Mouse (Mus musculus): ENCODE data around the gene Mmp3. TPM values are rescaled to one million over a fixed set of nuclear protein-coding genes. Genes with fewer than 3 reads are reported as not detected.

Mmp3 gene
- 0.26 and 0.38 TPM in 2 replicates for polyA plus RNA-seq (2012; rRNA removed)

DNA sequence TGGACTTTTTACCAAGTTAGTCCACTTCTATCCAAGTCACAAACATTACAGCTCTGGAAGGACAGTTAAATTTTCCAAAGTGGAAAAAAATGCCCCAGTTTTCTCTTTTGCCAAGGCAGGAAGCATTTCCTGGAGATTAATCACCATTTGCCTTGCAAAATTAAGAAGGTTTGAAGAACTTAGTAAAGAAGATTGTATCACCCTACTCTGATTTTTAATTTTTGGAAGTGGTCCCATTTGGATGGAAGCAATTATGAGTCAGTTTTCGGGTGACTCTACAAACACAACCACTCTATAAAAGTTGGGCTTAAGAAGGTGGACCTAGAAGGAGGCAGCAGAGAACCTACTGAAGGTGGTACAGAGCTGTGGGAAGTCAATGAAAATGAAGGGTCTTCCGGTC, at the start of gene Mmp3:
Mmp3 (plus strand) TSS at position 301 of the 400 bp plus-strand sequence.

DNA sequence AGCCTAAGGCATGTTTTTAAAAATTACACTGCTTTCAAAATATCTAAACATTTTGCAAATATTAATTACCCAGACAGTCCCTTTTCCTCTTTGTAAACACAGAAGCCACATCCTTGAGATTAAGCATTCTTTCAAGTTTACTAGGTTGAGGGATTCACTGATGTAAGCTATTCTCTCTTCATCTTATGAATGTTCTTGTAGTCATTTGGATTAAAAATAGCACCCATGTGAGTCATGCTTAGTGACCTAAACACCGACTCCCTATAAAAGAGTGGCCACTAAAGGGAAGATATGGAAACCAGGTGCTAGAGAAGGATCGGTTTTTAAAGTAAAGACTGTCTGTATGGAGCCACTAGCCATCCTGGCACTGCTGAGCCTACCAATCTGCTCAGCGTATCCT, 56.4 kb downstream of the Mmp3 start, which contains the start of gene Mmp10:
Mmp10 (plus strand) TSS at position 302 of the 400 bp plus-strand sequence.

Other genes with a start within 250 kb of the Mmp3 start
- 0.12 and 0.14 TPM in 2 replicates for gene Mmp13, start 173.3 kb upstream of the Mmp3 start, polyA plus RNA-seq (2012; rRNA removed)
- gene Mmp12, start 101.4 kb upstream of the Mmp3 start, polyA plus RNA-seq (2012; rRNA removed): 0.19 and 0.30 TPM in 2 replicates
- gene Mmp1b, start 57.8 kb upstream of the Mmp3 start, polyA plus RNA-seq (2012; rRNA removed): not detected in 2 replicates
- 0.05 TPM in 1 of 2 replicates, not detected in the other for gene Mmp10, start 56.5 kb downstream of the Mmp3 start, polyA plus RNA-seq (2012; rRNA removed)
- not detected in 2 replicates for gene Mmp8, start 112.6 kb downstream of the Mmp3 start, polyA plus RNA-seq (2012; rRNA removed)
- not detected in 2 replicates for gene Mmp27, start 125.6 kb downstream of the Mmp3 start, polyA plus RNA-seq (2012; rRNA removed)
- not detected in 2 replicates for gene Mmp20, start 182.4 kb downstream of the Mmp3 start, polyA plus RNA-seq (2012; rRNA removed)
- not detected in 2 replicates for gene Mmp7, start 246.3 kb downstream of the Mmp3 start, polyA plus RNA-seq (2012; rRNA removed)